Mouse (Mus musculus) forebrain, embryonic 12.5 days (tissue): ENCODE measurements around the gene Glrb. TPM values are rescaled to one million over a fixed set of nuclear protein-coding genes. Genes with fewer than 3 reads are reported as not detected.
A peak's percentile ranks its signal among the peaks of the same experiment; 100 is the strongest.

Experiments used
- ATAC-seq: fragments of 200-750 bp; cut with Nextera tagmentation; 2 replicates; pipeline ENCODE4 v1.8.0; 2017; ENCODE audit warnings: moderate TSS enrichment; ENCODE audit not compliant: low FRiP score
- H3K27ac ChIP-seq: fragments of 300-500 bp; sonication (generic); 2 replicates; pipeline ENCODE4 v1.5.1; 2016; ENCODE audit warnings: mild to moderate bottlenecking
- H3K27me3 ChIP-seq: fragments of 300-500 bp; sonication (generic); 2 replicates; pipeline ENCODE4 v1.6.1; 2016; ENCODE audit warnings: mild to moderate bottlenecking
- H3K36me3 ChIP-seq: fragments of 300-500 bp; sonication (generic); replicated peaks from 2 replicates; pipeline ENCODE4 v1.6.1; 2016; ENCODE audit warnings: mild to moderate bottlenecking
- H3K4me1 ChIP-seq: fragments of 300-500 bp; sonication (generic); 2 replicates; pipeline ENCODE4 v1.6.1; 2016
- H3K4me2 ChIP-seq: fragments of 300-500 bp; sonication (generic); 2 replicates; pipeline ENCODE4 v1.6.1; 2016; ENCODE audit warnings: mild to moderate bottlenecking, moderate library complexity
- H3K4me3 ChIP-seq: fragments of 300-500 bp; sonication (generic); replicated peaks from 2 replicates; pipeline ENCODE4 v1.5.1; 2016; ENCODE audit warnings: mild to moderate bottlenecking
- H3K9ac ChIP-seq: fragments of 300-500 bp; sonication (generic); 2 replicates; pipeline ENCODE4 v1.6.1; 2016; ENCODE audit warnings: mild to moderate bottlenecking
- H3K9me3 ChIP-seq: fragments of 300-500 bp; sonication (generic); 2 replicates; pipeline ENCODE4 v1.6.1; 2016
- WGBS: fragments of 180-500 bp; shearing (Covaris S2); methylation state at CpG from one replicate; pipeline ENCODE4 v1.1.7; 2016; 5-methylcytosine and 5-hydroxymethylcytosine counted together
- polyA plus RNA-seq: library from polyadenylated mRNA; unstranded; fragments of >200 nt; fragmentation: Nextera tagmentation; extraction: Ambion mirVana; gene quantifications from 2 replicates; pipeline ENCODE4 v1.2.1, GENCODE M21; 2016

Gene Glrb
- polyA plus RNA-seq, 1 experiment from 2014 or later: 14.5 TPM

GRCm38 (mm10) chr3:80812237-80812636 is 101.2 kb downstream of the Glrb start:
- H3K36me3 ChIP-seq: no peaks in the 10 kb centered on the region
- H3K4me3 ChIP-seq: no peak overlapping the region
- H3K4me1 ChIP-seq: no peaks in the 10 kb centered on the region
- 82% methylated on average over 3 of the region's 3 CpGs for WGBS
- no peak overlapping the region for H3K4me2 ChIP-seq
- H3K27ac ChIP-seq: no peak overlapping the region
- no peak overlapping the region for H3K9ac ChIP-seq
- ATAC-seq: no peak
- H3K27me3 ChIP-seq: no peaks in the 10 kb centered on the region
- H3K9me3 ChIP-seq: no peaks in the 10 kb centered on the region

GRCm38 (mm10) chr3:80805327-80805726 is 108.1 kb downstream of the Glrb start:
- Histone ChIP-seq H3K27me3 (no peaks in the 10 kb centered on the region), H3K4me2 (no peak overlapping the region), H3K9ac (no peak overlapping the region), H3K4me3 (no peak overlapping the region), H3K4me1 (peaks cover 7% of the 10 kb centered on the region), H3K27ac (no peak overlapping the region), H3K36me3 (no peaks in the 10 kb centered on the region), H3K9me3 (no peaks in the 10 kb centered on the region)
- no peak for ATAC-seq
- 11% methylated on average over 1 of the region's 1 CpGs for WGBS

- no peak for ATAC-seq
- WGBS: 67% methylated on average over 1 of the region's 1 CpGs
- H3K4me2 ChIP-seq: no peak overlapping the region
Observed at GRCm38 (mm10) chr3:80803811-80804210, 109.6 kb downstream of the Glrb start.

GRCm38 (mm10) chr3:80803211-80803610 is 110.2 kb downstream of the Glrb start:
- Histone ChIP-seq H3K27ac (peak overlapping the region; percentile 78), H3K4me2 (peak overlapping the region; percentile 80), H3K4me3 (peak overlapping the region; percentile 60), H3K4me1 (peaks cover 11% of the 10 kb centered on the region), H3K9ac (peak overlapping the region; percentile 69; the same call in 1 of the 2 replicates), H3K27me3 (no peaks in the 10 kb centered on the region), H3K36me3 (no peaks in the 10 kb centered on the region), H3K9me3 (no peaks in the 10 kb centered on the region)
- 46% methylated on average over 8 of the region's 8 CpGs for WGBS
- no peak; the same call in 1 of the 2 replicates for ATAC-seq

More at GRCm38 (mm10) chr3:80803811-80804210, 109.6 kb downstream of the Glrb start:
- Histone ChIP-seq H3K9ac (no peak overlapping the region), H3K27ac (no peak overlapping the region), H3K4me1 (peaks cover 11% of the 10 kb centered on the region), H3K27me3 (no peaks in the 10 kb centered on the region), H3K36me3 (no peaks in the 10 kb centered on the region), H3K9me3 (no peaks in the 10 kb centered on the region), H3K4me3 (no peak overlapping the region)

GRCm38 (mm10) chr3:80802596-80803081 is 110.8 kb downstream of the Glrb start, which contains the start of gene Gria2:
Gria2 (minus strand) TSS chr3:80802835.
- 2% methylated on average over 35 of the region's 35 CpGs for WGBS
- Histone ChIP-seq H3K36me3 (no peaks in the 10 kb centered on the region), H3K9me3 (no peaks in the 10 kb centered on the region), H3K27ac (peak within 1 kb of the TSS; percentile 78), H3K4me3 (peak within 1 kb of the TSS; percentile 60), H3K27me3 (no peaks in the 10 kb centered on the region), H3K9ac (peak within 1 kb of the TSS; percentile 69), H3K4me2 (peak within 1 kb of the TSS; percentile 80), H3K4me1 (peaks cover 11% of the 10 kb centered on the region)
- ATAC-seq: peak; percentile 91

GRCm38 (mm10) chr3:80801827-80802310 is 111.6 kb downstream of the Glrb start:
- Histone ChIP-seq H3K27ac (peak overlapping the region; percentile 78), H3K4me2 (peak overlapping the region; percentile 80), H3K4me1 (peaks cover 11% of the 10 kb centered on the region), H3K27me3 (no peaks in the 10 kb centered on the region), H3K36me3 (no peaks in the 10 kb centered on the region), H3K9me3 (no peaks in the 10 kb centered on the region), H3K9ac (peak overlapping the region; percentile 69), H3K4me3 (peak overlapping the region; percentile 60)
- 12% methylated on average over 6 of the region's 6 CpGs for WGBS
- ATAC-seq: no peak

GRCm38 (mm10) chr3:80800995-80801826 is 112.2 kb downstream of the Glrb start:
- Histone ChIP-seq H3K9me3 (no peaks in the 10 kb centered on the region), H3K4me2 (peak overlapping the region; percentile 80), H3K27ac (peak overlapping the region; percentile 78), H3K36me3 (no peaks in the 10 kb centered on the region), H3K4me3 (peak overlapping the region; percentile 60), H3K9ac (peak overlapping the region; percentile 69), H3K27me3 (no peaks in the 10 kb centered on the region), H3K4me1 (peaks cover 11% of the 10 kb centered on the region)
- peak; percentile 69 for ATAC-seq
- WGBS: 6% methylated on average over 33 of the region's 33 CpGs

- peak; percentile 24 for ATAC-seq
- Histone ChIP-seq H3K9ac (peak overlapping the region; percentile 69), H3K27ac (peak overlapping the region; percentile 78), H3K27me3 (no peaks in the 10 kb centered on the region), H3K9me3 (no peaks in the 10 kb centered on the region), H3K4me3 (peak overlapping the region; percentile 60), H3K36me3 (no peaks in the 10 kb centered on the region), H3K4me1 (peaks cover 11% of the 10 kb centered on the region), H3K4me2 (peak overlapping the region; percentile 80)
- WGBS: 2% methylated on average over 29 of the region's 29 CpGs
Observed at GRCm38 (mm10) chr3:80800299-80800994, 113.0 kb downstream of the Glrb start.

- no peak overlapping the region for H3K4me3 ChIP-seq
- H3K4me1 ChIP-seq: peaks cover 6% of the 10 kb centered on the region
- H3K27ac ChIP-seq: no peak overlapping the region
- 54% methylated on average over 1 of the region's 1 CpGs for WGBS
- ATAC-seq: no peak
- no peaks in the 10 kb centered on the region for H3K9me3 ChIP-seq
- H3K9ac ChIP-seq: no peak overlapping the region
- H3K27me3 ChIP-seq: no peaks in the 10 kb centered on the region
- H3K36me3 ChIP-seq: no peaks in the 10 kb centered on the region
- 0 out of 2 replicates have a peak overlapping the region, but pooled peaks have one; percentile 8 for H3K4me2 ChIP-seq
Observed at GRCm38 (mm10) chr3:80797935-80798334, 115.5 kb downstream of the Glrb start.

- Histone ChIP-seq H3K36me3 (no peaks in the 10 kb centered on the region), H3K4me3 (no peak overlapping the region), H3K9ac (no peak overlapping the region), H3K27ac (no peak overlapping the region), H3K9me3 (no peaks in the 10 kb centered on the region), H3K4me1 (peaks cover 5% of the 10 kb centered on the region), H3K27me3 (no peaks in the 10 kb centered on the region), H3K4me2 (no peak overlapping the region)
- ATAC-seq: no peak
Observed at GRCm38 (mm10) chr3:80796764-80797163, 116.7 kb downstream of the Glrb start.

- Histone ChIP-seq H3K4me3 (no peak overlapping the region), H3K9me3 (no peaks in the 10 kb centered on the region)
Observed at GRCm38 (mm10) chr3:80795284-80795683, 118.2 kb downstream of the Glrb start.

More at GRCm38 (mm10) chr3:80795284-80795683, 118.2 kb downstream of the Glrb start:
- Histone ChIP-seq H3K4me1 (peaks cover 4% of the 10 kb centered on the region), H3K36me3 (no peaks in the 10 kb centered on the region), H3K4me2 (no peak overlapping the region), H3K27me3 (no peaks in the 10 kb centered on the region), H3K9ac (no peak overlapping the region), H3K27ac (no peak overlapping the region)
- WGBS: 91% methylated on average over 2 of the region's 2 CpGs
- ATAC-seq: no peak
